Mouse (Mus musculus): ENCODE measurements around the gene Arrdc5.

Gene Arrdc5

DNA sequence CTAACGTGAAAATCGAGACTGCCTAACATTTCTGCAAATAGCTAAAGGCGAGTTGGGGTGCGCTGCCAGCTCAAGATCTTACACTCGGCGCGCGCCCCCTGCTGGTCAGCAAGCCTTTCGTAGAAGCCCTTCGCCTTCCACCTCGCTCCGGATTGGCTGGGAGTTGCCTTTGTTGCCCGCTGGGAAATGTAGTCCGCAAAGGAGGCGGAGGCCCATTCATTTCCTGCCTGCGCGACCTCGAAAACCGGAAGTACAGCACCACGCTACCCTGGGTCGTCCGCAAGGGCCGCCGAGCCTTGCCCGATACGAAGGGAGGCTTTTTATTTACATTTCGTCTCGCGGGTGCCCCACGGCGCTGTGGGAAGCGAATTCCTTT, 44.2 kb downstream of the Arrdc5 start:
- DNase-seq (ENCODE audit: low spot score), result peak; percentile 99

DNA sequence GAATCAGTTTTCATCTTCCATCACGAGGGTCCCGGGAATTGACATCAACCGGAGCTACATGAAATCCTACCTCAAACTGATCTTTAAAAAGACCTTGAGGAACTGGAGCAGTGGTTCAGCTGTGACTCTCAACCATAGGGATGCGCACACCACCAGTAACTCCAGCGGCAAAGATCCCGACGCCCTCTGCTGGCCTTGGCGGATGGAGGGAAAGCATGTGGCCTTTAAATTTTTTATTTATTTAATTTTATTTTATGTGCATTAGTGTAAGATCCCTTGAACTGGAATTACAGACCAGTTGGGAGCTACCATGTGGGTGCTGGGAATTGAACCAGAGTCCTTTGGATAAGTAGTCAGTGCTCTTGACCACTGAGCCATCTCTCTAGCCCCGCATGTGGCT, 44.7 kb downstream of the Arrdc5 start:
- DNase-seq (ENCODE audit: low spot score), result peak; percentile 75

DNA sequence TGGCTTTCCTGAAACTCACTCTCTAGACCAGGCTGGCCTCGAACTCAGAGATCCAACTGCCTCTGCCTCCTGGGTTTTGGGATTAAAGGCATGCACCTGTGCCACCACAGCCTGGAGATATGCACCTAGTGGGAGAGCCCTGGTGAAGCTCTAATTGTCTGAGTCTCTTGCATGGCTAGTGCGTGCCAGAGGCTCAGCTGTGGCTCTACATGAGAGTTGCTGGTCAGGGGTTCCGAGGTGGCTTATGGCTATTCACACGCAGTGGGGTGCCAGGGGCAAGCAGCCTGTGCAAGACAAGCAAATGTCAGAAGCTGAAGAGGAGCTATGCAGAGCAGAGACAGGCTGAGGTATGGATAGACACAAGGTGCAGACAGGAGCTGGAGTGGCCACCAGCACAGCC, 45.4 kb downstream of the Arrdc5 start:
- DNase-seq (ENCODE audit: low spot score), result no peak

DNA sequence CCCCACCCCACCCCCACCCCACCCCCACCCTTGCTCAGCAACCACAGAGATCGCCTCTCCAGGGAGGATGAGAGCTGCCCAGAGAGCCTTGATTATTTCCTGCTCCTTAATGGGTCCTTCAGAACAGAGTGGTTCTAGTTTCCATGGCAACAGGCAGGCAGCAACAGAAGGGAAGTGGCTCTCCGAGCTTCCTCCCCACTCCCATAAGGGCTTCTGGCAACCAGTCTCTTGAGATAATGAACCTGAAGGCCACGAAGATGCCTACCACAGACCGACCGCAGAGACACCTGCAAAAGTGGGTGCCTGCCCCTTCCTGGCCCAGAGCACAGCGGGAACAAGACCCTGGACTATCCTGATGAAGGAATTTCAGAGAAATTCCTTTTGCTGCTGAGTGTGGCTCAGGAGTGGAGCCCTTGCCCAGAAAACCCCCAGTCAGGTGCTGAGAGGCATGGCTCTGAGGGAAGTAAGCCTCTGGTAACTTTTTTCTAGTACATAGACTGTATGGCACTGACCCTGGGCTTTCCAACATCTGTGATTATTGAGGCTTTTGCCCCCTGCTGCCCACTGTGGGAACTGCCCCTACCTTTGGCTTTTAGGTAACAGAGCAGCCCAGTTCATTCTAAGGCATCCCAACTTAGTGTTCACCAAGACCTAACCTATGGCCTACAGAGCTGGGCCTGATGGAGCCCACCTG, 48.8 kb downstream of the Arrdc5 start:
- DNase-seq (ENCODE audit: low spot score), result peak; percentile 83

DNA sequence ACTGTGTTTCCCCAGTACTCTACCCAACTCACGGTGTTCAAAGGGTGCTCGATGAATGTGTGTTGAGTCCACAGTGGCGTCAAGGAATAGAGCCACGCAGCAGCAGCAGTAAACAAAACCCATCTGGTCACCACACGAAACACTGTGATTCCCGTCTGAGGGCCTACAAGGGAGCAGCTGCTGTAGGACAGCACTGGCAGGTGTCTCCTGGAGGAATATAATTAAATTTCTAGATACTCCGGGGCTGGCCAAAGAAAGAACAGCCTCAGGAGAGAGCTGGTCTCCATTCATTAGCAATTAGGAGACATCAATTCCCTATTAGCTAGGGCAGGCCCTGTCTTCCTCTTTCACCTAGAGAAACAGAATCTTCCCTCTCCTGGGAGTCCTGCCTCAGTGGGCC, 54.5 kb downstream of the Arrdc5 start:
- DNase-seq (ENCODE audit: low spot score), result no peak

Measured in testis, postnatal 10 days (tissue).